Mouse (Mus musculus): ENCODE data around the gene A530064D06Rik.
"Not testable (repeated sequence)": the region's sequence is repeated elsewhere in the genome, so short reads cannot be mapped to it uniquely, and the experiment has no call there.

The A530064D06Rik gene

DNA sequence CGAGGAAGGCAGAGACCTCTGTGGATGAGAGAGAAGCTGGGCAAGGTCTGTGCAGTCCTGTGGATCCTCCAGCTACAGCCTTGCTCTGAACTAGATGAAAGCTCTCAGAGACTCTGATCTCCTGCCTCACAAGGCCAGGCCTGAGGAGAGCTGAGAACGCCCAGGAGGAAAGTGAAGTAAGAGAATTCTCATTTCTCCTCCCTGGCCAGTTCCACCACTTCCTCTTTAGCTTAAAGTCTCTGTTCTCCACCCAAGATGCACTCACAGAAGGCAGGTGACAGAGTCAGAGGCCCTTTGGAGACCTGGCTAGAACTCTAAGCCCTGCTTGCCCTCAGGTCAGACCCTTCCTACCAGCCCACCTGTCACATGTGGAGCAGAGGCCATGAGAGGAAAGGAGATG is at the start of gene A530064D06Rik:
A530064D06Rik (minus strand) TSS at position 173 of the 400 bp plus-strand sequence.
- DNase-seq (ENCODE audit: extremely low spot score, low read depth, low spot score), result not testable (repeated sequence)

GRCm38 (mm10) chr17:48215429-48215828 is 48.4 kb upstream of the A530064D06Rik start:
- no peak for DNase-seq (ENCODE audit: extremely low spot score, low read depth, low spot score)

DNA sequence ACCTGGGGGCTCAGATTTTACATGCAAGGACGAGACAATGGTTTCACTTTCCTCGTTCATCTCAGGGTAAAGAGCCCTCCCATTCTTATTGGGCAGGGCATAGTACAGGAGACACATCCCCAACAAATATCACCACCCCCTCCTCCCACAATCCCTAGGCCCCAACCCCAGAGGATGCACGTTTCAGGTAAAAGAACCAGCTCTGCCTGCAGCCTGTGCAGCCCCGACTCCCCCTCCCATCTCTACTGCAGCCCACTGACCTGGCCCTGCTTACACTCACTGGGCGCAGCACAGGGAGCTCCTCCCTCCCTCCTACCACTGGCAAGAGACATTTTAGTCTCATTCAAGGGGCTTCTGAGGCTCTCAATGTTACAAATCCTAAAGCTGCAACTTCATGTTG is 46.4 kb upstream of the A530064D06Rik start:
- no peak for DNase-seq (ENCODE audit: extremely low spot score, low read depth, low spot score)

- DNase-seq (ENCODE audit: extremely low spot score, low read depth, low spot score), result no peak
Measured at GRCm38 (mm10) chr17:48212596-48212995, 45.5 kb upstream of the A530064D06Rik start.

- no peak for DNase-seq (ENCODE audit: extremely low spot score, low read depth, low spot score)
Measured at GRCm38 (mm10) chr17:48203086-48203485, 36.0 kb upstream of the A530064D06Rik start.

- no peak for DNase-seq (ENCODE audit: extremely low spot score, low read depth, low spot score)
Measured at GRCm38 (mm10) chr17:48192366-48192765, 25.3 kb upstream of the A530064D06Rik start.

DNA sequence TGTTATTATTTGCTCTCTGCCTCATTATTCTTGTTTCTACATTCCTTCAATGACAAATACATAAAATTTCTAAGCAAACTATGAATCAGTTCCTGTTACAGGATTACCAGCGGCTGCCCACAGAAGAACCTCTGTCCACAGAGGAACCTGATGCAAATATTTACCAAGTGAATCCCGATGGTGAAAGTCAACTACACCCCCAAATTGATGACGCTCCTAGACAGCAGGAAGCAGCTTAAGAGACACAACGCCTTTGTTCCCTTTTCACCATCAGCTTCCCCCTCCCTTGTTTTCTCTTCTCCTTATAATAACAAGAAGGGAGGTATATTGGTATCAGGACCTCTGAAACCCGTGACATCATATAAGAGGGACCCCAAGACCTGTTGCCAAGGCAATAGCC is 18.2 kb upstream of the A530064D06Rik start:
- DNase-seq (ENCODE audit: extremely low spot score, low read depth, low spot score), result no peak

DNA sequence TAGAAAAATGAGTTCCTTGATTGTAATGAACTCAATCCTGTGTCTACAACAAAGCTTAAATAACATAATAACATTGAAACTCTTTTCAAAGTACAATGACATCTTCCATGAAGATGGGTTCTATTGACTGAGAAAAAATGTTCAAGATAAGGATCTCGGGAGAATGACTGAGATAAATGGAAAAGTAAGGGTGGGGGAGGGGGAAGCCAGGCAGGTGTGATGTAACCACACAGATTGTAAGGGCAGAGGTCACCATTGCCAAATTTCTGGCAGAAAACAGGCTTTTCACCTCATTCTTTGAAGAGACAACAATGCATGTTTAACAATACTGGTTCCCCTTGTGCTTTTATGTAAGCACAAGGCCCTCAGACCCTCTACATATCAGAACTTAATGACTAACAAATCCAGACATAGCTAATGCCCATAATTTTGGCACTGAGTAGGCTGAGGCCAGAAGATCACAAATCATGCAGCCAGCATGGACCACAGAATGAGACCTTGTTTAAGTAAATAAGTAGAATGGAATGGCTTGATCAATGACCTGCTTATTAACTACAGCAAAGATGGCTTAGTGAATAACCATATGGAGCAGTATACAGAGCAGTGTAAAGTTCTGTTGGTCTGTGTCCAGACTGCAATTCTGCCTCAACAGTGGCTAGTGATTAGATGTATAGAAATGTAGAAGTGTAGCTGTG is 9.5 kb downstream of the A530064D06Rik start:
- no peak for DNase-seq (ENCODE audit: extremely low spot score, low read depth, low spot score)

GRCm38 (mm10) chr17:48146120-48146519 is 21.0 kb downstream of the A530064D06Rik start, which contains the start of gene 9830107B12Rik:
Gene 9830107B12Rik, minus strand, starts transcription at chr17:48146268.
- no peak for DNase-seq (ENCODE audit: extremely low spot score, low read depth, low spot score)

- no peak for DNase-seq (ENCODE audit: extremely low spot score, low read depth, low spot score)
Measured at GRCm38 (mm10) chr17:48132810-48133209, 34.3 kb downstream of the A530064D06Rik start.

- no peak for DNase-seq (ENCODE audit: extremely low spot score, low read depth, low spot score)
Measured at GRCm38 (mm10) chr17:48120456-48120855, 46.6 kb downstream of the A530064D06Rik start.

DNA sequence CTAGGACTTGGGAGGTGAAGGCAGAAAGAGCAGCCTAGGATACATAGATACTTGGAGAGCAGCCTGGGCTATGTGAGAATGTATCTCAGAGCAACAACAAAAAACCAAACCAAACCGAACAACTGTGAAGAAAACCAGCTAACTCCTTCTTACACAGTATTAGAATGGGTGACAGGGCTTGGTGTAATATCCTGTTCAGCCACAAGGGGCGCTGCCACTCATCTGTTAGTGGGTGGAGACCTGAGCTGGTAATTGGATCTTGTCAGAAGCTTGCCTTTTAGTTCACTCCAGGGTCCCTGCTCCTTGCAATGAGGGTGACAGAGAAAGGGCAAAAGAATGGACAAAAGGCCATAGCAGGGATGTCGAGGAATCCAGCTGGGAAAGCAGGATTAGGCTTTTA is 47.4 kb downstream of the A530064D06Rik start:
- no peak for DNase-seq (ENCODE audit: extremely low spot score, low read depth, low spot score)

DNA sequence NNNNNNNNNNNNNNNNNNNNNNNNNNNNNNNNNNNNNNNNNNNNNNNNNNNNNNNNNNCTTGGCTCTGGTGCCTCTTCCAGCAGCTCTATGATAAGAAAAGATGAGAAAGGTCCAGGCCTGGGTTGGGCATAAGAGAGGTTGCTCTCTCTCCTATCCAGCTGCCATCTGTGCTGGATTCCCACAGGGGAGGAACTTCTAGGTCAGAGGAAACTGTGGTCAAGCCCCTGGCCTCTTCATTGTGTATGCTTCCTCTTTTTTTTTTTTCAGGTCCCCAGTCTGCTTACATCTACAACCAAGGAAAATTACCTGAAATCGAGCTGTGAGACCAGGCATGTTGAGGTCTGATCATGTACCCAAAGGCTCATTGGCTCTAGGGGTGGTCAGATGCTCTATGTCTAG is 48.5 kb downstream of the A530064D06Rik start:
- no peak for DNase-seq (ENCODE audit: extremely low spot score, low read depth, low spot score)

- DNase-seq (ENCODE audit: extremely low spot score, low read depth, low spot score), result no peak
Measured at GRCm38 (mm10) chr17:48110547-48111287, 56.4 kb downstream of the A530064D06Rik start.

DNA sequence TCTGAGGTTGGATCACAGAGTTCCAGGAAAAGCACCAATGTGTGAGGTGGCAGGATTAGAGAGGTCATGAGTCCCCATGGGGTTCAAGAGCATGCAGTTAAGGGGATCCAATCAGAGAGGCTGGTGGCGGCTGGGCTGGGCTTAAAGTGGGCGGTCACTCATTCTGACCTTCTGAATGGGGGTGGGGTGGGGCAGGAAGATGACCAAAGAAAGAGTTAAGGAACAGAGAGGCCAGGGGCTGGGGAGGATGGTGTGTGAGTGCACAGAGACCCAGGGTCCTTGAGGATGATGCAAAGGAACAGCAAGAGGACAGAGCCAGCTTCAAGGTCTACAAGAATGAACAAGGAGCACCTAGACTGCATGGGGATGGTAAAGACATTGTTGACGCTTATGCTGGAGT is 58.6 kb downstream of the A530064D06Rik start:
- no peak for DNase-seq (ENCODE audit: extremely low spot score, low read depth, low spot score)

DNA sequence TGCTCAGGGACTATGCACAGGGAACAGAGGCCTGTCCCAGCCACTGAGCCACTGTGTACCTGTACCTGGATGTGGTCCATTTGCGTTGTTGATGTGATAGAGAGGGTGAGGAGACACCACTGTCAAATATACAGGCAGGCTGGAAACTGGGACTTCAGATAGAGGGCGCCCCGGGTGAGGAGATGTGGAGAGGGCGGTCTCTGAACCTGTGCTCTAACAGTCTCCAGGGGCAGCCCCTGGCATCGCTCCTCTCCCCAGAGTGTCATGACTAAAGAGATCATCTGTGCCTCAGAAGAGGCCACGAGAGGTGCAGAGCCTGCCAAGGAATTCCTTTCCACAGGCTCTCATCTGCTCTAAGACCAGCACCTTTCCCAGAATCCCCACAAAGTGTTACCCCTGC is 59.2 kb downstream of the A530064D06Rik start:
- DNase-seq (ENCODE audit: extremely low spot score, low read depth, low spot score), result no peak

DNA sequence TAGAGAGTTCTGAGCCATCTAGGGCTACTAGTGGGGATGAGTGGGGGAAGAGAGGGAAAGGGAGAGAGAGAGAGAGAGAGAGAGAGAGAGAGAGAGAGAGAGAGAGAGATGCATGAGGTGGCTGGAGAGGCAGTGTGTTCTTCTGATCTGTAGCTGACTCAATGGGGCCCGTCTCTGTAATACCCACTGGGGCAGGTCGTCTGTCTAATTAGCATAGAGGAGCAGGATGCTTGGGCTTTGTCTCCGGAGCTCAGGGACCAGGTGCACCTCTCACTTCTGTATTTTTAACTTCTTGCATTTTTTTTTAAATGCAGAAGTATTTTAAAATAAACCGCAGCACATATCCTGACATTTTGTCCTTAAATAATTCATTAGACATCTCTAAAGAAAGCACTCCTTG is 59.7 kb downstream of the A530064D06Rik start:
- DNase-seq (ENCODE audit: extremely low spot score, low read depth, low spot score), result no peak

GRCm38 (mm10) chr17:48100441-48101417 is 66.3 kb downstream of the A530064D06Rik start:
- no peak for DNase-seq (ENCODE audit: extremely low spot score, low read depth, low spot score)

DNA sequence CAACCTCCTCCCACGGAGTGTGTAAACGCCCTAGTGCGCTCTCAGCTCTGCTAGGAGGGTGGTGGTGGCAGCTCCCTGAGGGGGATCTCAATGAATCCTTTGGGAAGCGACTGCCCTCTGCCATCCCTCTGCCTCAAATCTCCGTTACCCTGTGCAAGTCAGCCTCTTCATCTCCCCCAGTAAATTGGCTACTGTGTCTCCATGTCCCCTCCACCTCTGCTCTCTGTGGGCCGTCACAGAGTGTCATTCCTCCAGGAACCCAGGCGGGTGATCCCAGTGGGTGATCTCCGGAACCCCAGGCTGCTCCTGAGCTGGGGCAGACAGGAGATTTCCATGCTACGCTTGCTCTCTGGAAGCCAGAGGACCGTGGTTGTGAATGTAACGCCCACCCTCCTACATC is 67.8 kb downstream of the A530064D06Rik start:
- no peak for DNase-seq (ENCODE audit: extremely low spot score, low read depth, low spot score)
